Mouse (Mus musculus): ENCODE data around the gene Prkag2. TPM values are rescaled to one million over a fixed set of nuclear protein-coding genes. Genes with fewer than 3 reads are reported as not detected.

The Prkag2 gene
- polyA plus RNA-seq, 1 experiment from 2014 or later, result 56.7 TPM

- Histone ChIP-seq H3K4me1 (0 out of 2 replicates have a peak, but pooled peaks cover 4% of the 10 kb centered on the region), H3K9ac (no peak overlapping the region), H3K4me3 (no peak overlapping the region), H3K27me3 (no peaks in the 10 kb centered on the region), H3K27ac (no peak overlapping the region), H3K36me3 (peaks cover 11% of the 10 kb centered on the region), H3K4me2 (replicated peaks) (no peak overlapping the region), H3K9me3 (replicated peaks) (no peaks in the 10 kb centered on the region)
- 91% methylated on average over 11 of the region's 11 CpGs for WGBS
- ATAC-seq (ENCODE audit: low FRiP score), result no peak
Observed at GRCm38 (mm10) chr5:24892461-24892860, 208.0 kb downstream of the Prkag2 start.

- Histone ChIP-seq H3K4me1 (no peaks in the 10 kb centered on the region), H3K27me3 (no peaks in the 10 kb centered on the region), H3K36me3 (peaks cover 34% of the 10 kb centered on the region), H3K9ac (no peak overlapping the region), H3K4me3 (no peak overlapping the region), H3K27ac (no peak overlapping the region), H3K4me2 (replicated peaks) (no peak overlapping the region), H3K9me3 (replicated peaks) (no peaks in the 10 kb centered on the region)
- WGBS, result 74% methylated on average over 9 of the region's 9 CpGs
- no peak for ATAC-seq (ENCODE audit: low FRiP score)
Observed at GRCm38 (mm10) chr5:24889860-24890259, 210.6 kb downstream of the Prkag2 start.

- H3K9me3 ChIP-seq (replicated peaks), result no peaks in the 10 kb centered on the region
- no peak overlapping the region for H3K4me2 ChIP-seq (replicated peaks)
- H3K36me3 ChIP-seq, result peaks cover 38% of the 10 kb centered on the region
- no peaks in the 10 kb centered on the region for H3K27me3 ChIP-seq
- no peak overlapping the region for H3K27ac ChIP-seq
- no peak overlapping the region for H3K9ac ChIP-seq
- WGBS, result 89% methylated on average over 11 of the region's 11 CpGs
- no peak overlapping the region for H3K4me3 ChIP-seq
- no peaks in the 10 kb centered on the region for H3K4me1 ChIP-seq
- ATAC-seq (ENCODE audit: low FRiP score), result no peak
Observed at GRCm38 (mm10) chr5:24888874-24889591, 211.4 kb downstream of the Prkag2 start.

DNA sequence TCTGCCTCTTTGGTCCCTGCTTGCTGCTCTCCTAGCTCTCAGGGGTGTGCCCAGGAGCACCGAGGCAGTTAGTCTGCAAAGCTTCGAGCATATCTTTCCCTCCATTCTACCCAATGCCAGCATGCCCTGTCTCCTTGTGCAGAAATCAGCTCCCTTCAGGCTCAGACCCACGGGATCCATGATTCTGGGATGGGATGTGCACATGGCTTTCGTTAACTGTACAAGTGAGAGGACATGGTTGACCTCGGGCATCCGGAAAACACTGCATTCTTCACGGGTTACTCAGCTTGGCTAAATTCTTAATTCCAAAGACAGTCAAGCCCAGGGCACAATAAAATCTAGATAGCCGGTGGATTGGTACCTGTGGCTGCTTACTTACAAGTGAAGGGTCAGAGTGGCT lies 213.2 kb downstream of the Prkag2 start:
- Histone ChIP-seq H3K4me1 (no peaks in the 10 kb centered on the region), H3K27me3 (no peaks in the 10 kb centered on the region), H3K9me3 (replicated peaks) (no peaks in the 10 kb centered on the region), H3K9ac (no peak overlapping the region), H3K4me2 (replicated peaks) (no peak overlapping the region), H3K27ac (no peak overlapping the region), H3K36me3 (peaks cover 44% of the 10 kb centered on the region), H3K4me3 (no peak overlapping the region)
- 91% methylated on average over 8 of the region's 8 CpGs for WGBS
- ATAC-seq (ENCODE audit: low FRiP score), result no peak

GRCm38 (mm10) chr5:24878713-24879112 lies 221.7 kb downstream of the Prkag2 start:
- no peaks in the 10 kb centered on the region for H3K9me3 ChIP-seq (replicated peaks)
- H3K4me2 ChIP-seq (replicated peaks), result no peak overlapping the region
- H3K27me3 ChIP-seq, result no peaks in the 10 kb centered on the region
- 0 out of 2 replicates have a peak, but pooled peaks cover 2% of the 10 kb centered on the region for H3K4me1 ChIP-seq
- 93% methylated on average over 4 of the region's 4 CpGs for WGBS
- H3K27ac ChIP-seq, result no peak overlapping the region
- no peak overlapping the region for H3K4me3 ChIP-seq
- no peak overlapping the region for H3K9ac ChIP-seq
- H3K36me3 ChIP-seq, result peaks cover 40% of the 10 kb centered on the region
- no peak for ATAC-seq (ENCODE audit: low FRiP score)

DNA sequence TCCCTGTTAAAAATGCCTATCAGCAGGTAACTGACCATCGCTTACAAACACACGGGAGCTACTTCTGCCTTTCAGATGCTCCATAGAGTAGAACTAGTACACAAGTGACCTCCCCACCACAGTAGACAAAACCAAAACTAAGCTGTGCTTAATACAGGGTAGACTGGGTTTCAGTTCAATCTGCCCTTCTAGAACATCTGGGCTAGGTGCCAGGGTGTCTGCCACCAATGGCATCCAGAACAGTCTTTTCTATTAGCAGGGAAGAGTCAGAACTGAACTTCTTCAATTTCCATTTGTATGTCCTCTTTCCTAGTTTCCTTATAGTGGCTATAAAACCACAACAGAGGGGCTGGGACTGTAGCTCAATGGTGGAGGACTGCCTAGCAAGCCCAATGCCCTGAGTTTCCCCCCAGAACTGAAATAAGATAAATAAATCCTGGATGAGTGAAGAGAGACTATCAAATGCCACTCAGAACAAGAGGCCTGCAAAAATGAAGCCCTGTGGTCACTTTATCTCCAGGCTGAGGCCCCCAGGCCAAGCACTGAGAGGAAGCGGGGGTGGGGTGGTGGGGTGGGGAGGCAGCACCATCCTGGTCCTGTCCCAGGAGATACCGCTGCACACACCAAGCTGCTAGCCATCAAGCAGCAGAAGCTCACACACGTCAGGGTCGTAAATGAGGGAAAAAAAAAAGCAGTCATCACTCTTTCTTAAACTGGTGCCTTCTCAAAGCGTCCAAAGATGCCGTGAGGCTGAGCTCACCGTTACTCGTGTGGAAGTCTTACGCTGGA lies 222.4 kb downstream of the Prkag2 start:
- Histone ChIP-seq H3K9ac (no peak overlapping the region), H3K36me3 (peaks cover 40% of the 10 kb centered on the region), H3K4me1 (peaks cover 6% of the 10 kb centered on the region; the same call in 1 of the 2 replicates), H3K27ac (no peak overlapping the region), H3K9me3 (replicated peaks) (no peaks in the 10 kb centered on the region), H3K4me2 (replicated peaks) (no peak overlapping the region), H3K4me3 (no peak overlapping the region), H3K27me3 (no peaks in the 10 kb centered on the region)
- 86% methylated on average over 11 of the region's 11 CpGs for WGBS
- no peak for ATAC-seq (ENCODE audit: low FRiP score)

- Histone ChIP-seq H3K4me1 (peaks cover 6% of the 10 kb centered on the region; the same call in 1 of the 2 replicates), H3K36me3 (peaks cover 35% of the 10 kb centered on the region), H3K9me3 (replicated peaks) (no peaks in the 10 kb centered on the region), H3K9ac (no peak overlapping the region), H3K4me3 (no peak overlapping the region), H3K4me2 (replicated peaks) (no peak overlapping the region), H3K27me3 (no peaks in the 10 kb centered on the region), H3K27ac (no peak overlapping the region)
- no peak for ATAC-seq (ENCODE audit: low FRiP score)
- 91% methylated on average over 9 of the region's 9 CpGs for WGBS
Observed at GRCm38 (mm10) chr5:24876653-24877052, 223.8 kb downstream of the Prkag2 start.

DNA sequence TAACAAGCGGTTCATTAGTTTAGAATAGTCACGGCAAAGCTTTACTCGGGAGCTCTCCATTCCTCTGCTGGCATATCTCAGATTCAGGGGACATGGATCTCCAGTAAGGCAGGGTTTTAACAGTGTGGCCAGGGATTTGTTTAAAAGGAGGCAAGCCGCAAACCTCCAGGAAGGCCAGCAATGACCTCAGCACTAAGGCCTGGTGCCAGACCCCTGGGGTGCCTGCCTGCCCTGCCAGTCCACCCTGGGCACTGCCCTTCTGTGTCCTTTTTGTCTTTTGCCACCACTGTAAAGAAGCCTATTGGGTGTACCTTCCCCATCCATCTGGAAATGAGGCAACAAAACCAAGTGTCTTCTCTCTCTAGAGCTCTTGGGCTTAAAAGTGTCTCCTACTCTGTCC lies 226.3 kb downstream of the Prkag2 start:
- H3K9me3 ChIP-seq (replicated peaks), result no peaks in the 10 kb centered on the region
- no peaks in the 10 kb centered on the region for H3K27me3 ChIP-seq
- WGBS, result 83% methylated on average over 4 of the region's 4 CpGs
- H3K4me3 ChIP-seq, result no peak overlapping the region
- peaks cover 6% of the 10 kb centered on the region; the same call in 1 of the 2 replicates for H3K4me1 ChIP-seq
- no peak overlapping the region for H3K4me2 ChIP-seq (replicated peaks)
- no peak overlapping the region for H3K27ac ChIP-seq
- ATAC-seq (ENCODE audit: low FRiP score), result no peak
- peaks cover 25% of the 10 kb centered on the region for H3K36me3 ChIP-seq
- no peak overlapping the region for H3K9ac ChIP-seq

- Histone ChIP-seq H3K9ac (no peak overlapping the region), H3K27ac (no peak overlapping the region), H3K4me3 (no peak overlapping the region), H3K9me3 (replicated peaks) (no peaks in the 10 kb centered on the region), H3K4me1 (peaks cover 6% of the 10 kb centered on the region; the same call in 1 of the 2 replicates), H3K36me3 (peaks cover 25% of the 10 kb centered on the region), H3K27me3 (no peaks in the 10 kb centered on the region), H3K4me2 (replicated peaks) (no peak overlapping the region)
- no peak for ATAC-seq (ENCODE audit: low FRiP score)
- 62% methylated on average over 6 of the region's 6 CpGs for WGBS
Observed at GRCm38 (mm10) chr5:24873221-24873620, 227.2 kb downstream of the Prkag2 start.

DNA sequence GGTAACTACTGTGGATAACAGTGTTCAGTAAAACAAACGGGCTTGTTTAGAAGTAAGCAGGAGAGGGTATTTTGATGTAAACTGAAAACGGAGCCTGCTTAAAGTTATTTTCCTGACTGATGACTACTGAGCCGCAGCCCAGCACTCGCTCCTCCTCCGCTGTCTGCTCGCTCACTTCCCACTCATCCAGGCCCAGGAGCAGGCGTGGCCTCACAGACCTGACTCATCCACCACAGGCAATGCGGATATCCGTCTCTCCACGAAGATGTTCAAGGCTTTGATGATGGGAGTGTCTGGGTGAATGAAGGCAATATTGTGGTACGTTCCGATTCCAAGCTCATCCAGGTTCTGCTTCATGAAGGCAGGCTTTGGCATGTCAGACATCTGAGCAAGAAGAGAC lies 229.2 kb downstream of the Prkag2 start:
- Histone ChIP-seq H3K9ac (no peak overlapping the region), H3K4me2 (replicated peaks) (no peak overlapping the region), H3K4me1 (peaks cover 6% of the 10 kb centered on the region; the same call in 1 of the 2 replicates), H3K27me3 (no peaks in the 10 kb centered on the region), H3K27ac (no peak overlapping the region), H3K36me3 (peaks cover 38% of the 10 kb centered on the region), H3K4me3 (no peak overlapping the region), H3K9me3 (replicated peaks) (no peaks in the 10 kb centered on the region)
- no peak for ATAC-seq (ENCODE audit: low FRiP score)
- WGBS, result 91% methylated on average over 12 of the region's 12 CpGs

- peaks cover 37% of the 10 kb centered on the region for H3K36me3 ChIP-seq
- WGBS, result 71% methylated on average over 11 of the region's 11 CpGs
- ATAC-seq (ENCODE audit: low FRiP score), result no peak
Observed at GRCm38 (mm10) chr5:24869796-24870289, 230.6 kb downstream of the Prkag2 start.

DNA sequence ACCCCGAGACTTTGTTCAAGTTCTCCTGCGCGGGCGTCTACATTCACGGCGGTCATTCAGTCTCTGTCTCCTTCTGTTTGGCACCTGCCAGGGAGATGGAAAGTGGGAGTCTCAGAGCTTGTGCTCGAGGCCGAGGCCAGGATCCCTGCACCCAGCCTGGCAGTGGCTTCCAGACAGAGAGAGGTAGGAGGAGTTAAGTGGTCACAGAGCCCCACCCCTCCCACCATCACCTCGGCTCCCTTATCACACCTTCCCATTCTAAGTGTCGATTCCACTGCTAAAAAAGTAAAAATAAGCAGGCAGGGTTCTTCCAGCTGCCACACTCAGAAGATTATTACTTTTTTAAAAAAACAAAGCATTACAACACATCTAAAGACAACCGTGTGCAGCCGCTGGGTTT lies 236.6 kb downstream of the Prkag2 start:
- Histone ChIP-seq H3K4me2 (replicated peaks) (no peak overlapping the region), H3K4me3 (no peak overlapping the region), H3K27me3 (no peaks in the 10 kb centered on the region), H3K27ac (no peak overlapping the region), H3K9me3 (replicated peaks) (no peaks in the 10 kb centered on the region), H3K9ac (no peak overlapping the region), H3K4me1 (no peaks in the 10 kb centered on the region), H3K36me3 (peaks cover 52% of the 10 kb centered on the region)
- ATAC-seq (ENCODE audit: low FRiP score), result no peak
- WGBS, result 84% methylated on average over 12 of the region's 12 CpGs

More at GRCm38 (mm10) chr5:24869796-24870289, 230.6 kb downstream of the Prkag2 start:
- Histone ChIP-seq H3K27me3 (no peaks in the 10 kb centered on the region), H3K4me3 (no peak overlapping the region), H3K9ac (no peak overlapping the region), H3K9me3 (replicated peaks) (no peaks in the 10 kb centered on the region), H3K4me1 (peaks cover 6% of the 10 kb centered on the region; the same call in 1 of the 2 replicates), H3K4me2 (replicated peaks) (no peak overlapping the region), H3K27ac (no peak overlapping the region)

All from hindbrain, embryonic 12.5 days (tissue).